Mouse (Mus musculus) monocyte, adult 5-6 weeks (primary cell): ENCODE results near the gene Lhx1. TPM values are rescaled to one million over a fixed set of nuclear protein-coding genes. Genes with fewer than 3 reads are reported as not detected.
A peak's percentile ranks its signal among the peaks of the same experiment; 100 is the strongest.

Source experiments
- ATAC-seq: fragments of 153-309, 156-312 bp; replicated peaks from 2 replicates; pipeline ENCODE4 v1.8.0; 2017; ENCODE audit warnings: mild to moderate bottlenecking; ENCODE audit not compliant: low TSS enrichment, insufficient number of reproducible peaks, severe bottlenecking, poor library complexity, low FRiP score
- total RNA-seq: library from RNA; stranded (forward); fragments of 200-1000, 200-491, 200-594 nt; gene quantifications from 3 replicates; pipeline ENCODE4 v1.2.3, GENCODE M21; 2017

Gene Lhx1
- total RNA-seq, 1 experiment from 2014 or later: not detected

- no peak for ATAC-seq
These were observed 3.9 kb upstream of the Lhx1 start for GRCm38 (mm10) chr11:84529143-84529755.

- no peak for ATAC-seq
These were observed 1.9 kb upstream of the Lhx1 start for GRCm38 (mm10) chr11:84526976-84527860.

GRCm38 (mm10) chr11:84526451-84526850 is 1.1 kb upstream of the Lhx1 start:
- no peak for ATAC-seq

- ATAC-seq: no peak
These were observed 644 bp downstream of the Lhx1 start for GRCm38 (mm10) chr11:84524511-84525270.

GRCm38 (mm10) chr11:84523841-84524510 is 1.4 kb downstream of the Lhx1 start:
- no peak for ATAC-seq

GRCm38 (mm10) chr11:84523321-84523831 is 2.0 kb downstream of the Lhx1 start:
- no peak for ATAC-seq

GRCm38 (mm10) chr11:84522577-84523320 is 2.6 kb downstream of the Lhx1 start:
- peak; percentile 52; the same call in 1 of the 2 replicates for ATAC-seq

GRCm38 (mm10) chr11:84521751-84522299 is 3.5 kb downstream of the Lhx1 start:
- no peak for ATAC-seq

GRCm38 (mm10) chr11:84521071-84521390 is 4.3 kb downstream of the Lhx1 start:
- no peak for ATAC-seq

- no peak for ATAC-seq
These were observed 4.9 kb downstream of the Lhx1 start for GRCm38 (mm10) chr11:84520269-84521070.

GRCm38 (mm10) chr11:84519576-84520268 is 5.6 kb downstream of the Lhx1 start:
- no peak for ATAC-seq

- no peak for ATAC-seq
These were observed 6.3 kb downstream of the Lhx1 start for GRCm38 (mm10) chr11:84519036-84519435.

GRCm38 (mm10) chr11:84518261-84518660 is 7.1 kb downstream of the Lhx1 start:
- no peak for ATAC-seq

GRCm38 (mm10) chr11:84517431-84517830 is 7.9 kb downstream of the Lhx1 start:
- no peak for ATAC-seq

- no peak for ATAC-seq
These were observed 8.7 kb downstream of the Lhx1 start for GRCm38 (mm10) chr11:84516501-84517240.
